Mouse (Mus musculus) lung, postnatal 0 days (tissue): ENCODE data around the gene Arpp21. TPM values are rescaled to one million over a fixed set of nuclear protein-coding genes. Genes with fewer than 3 reads are reported as not detected.

Source experiments
- ATAC-seq: fragments of 200-750 bp; cut with Nextera tagmentation; 2 replicates; pipeline ENCODE4 v1.8.0; 2017; ENCODE audit warnings: moderate library complexity
- DNase-seq: peaks from one replicate; pipeline ENCODE4 v3.0.0-alpha.2; 2016; ENCODE audit warnings: low spot score
- H3K27ac ChIP-seq: fragments of 300-500 bp; sonication (generic); 2 replicates; pipeline ENCODE4 v1.5.1; 2014; ENCODE audit warnings: antibody characterized with exemption, mild to moderate bottlenecking, low read length, mixed read lengths
- H3K27me3 ChIP-seq: fragments of 300-500 bp; sonication (generic); replicated peaks from 2 replicates; pipeline ENCODE4 v1.6.1; 2014; ENCODE audit warnings: low read length, mixed read lengths; ENCODE audit not compliant: insufficient read depth
- H3K36me3 ChIP-seq: fragments of 300-500 bp; sonication (generic); 2 replicates; pipeline ENCODE4 v1.6.1; 2014; ENCODE audit warnings: low read length, mixed read lengths; ENCODE audit not compliant: insufficient read depth
- H3K4me1 ChIP-seq: fragments of 300-500 bp; sonication (generic); 2 replicates; pipeline ENCODE4 v1.6.1; 2014; ENCODE audit warnings: antibody characterized with exemption, low read depth, low read length, mixed read lengths; ENCODE audit not compliant: insufficient read depth
- H3K4me2 ChIP-seq: fragments of 300-500 bp; sonication (generic); replicated peaks from 2 replicates; pipeline ENCODE4 v1.6.1; 2014; ENCODE audit warnings: low read depth, mild to moderate bottlenecking, low read length, moderate library complexity, mixed read lengths
- H3K4me3 ChIP-seq: fragments of 300-500 bp; sonication (generic); 2 replicates; pipeline ENCODE4 v1.5.1; 2014; ENCODE audit warnings: low read depth, low read length
- H3K9ac ChIP-seq: fragments of 300-500 bp; sonication (generic); replicated peaks from 2 replicates; pipeline ENCODE4 v1.6.1; 2014; ENCODE audit warnings: low read depth, mild to moderate bottlenecking
- H3K9me3 ChIP-seq: fragments of 300-500 bp; sonication (generic); 2 replicates; pipeline ENCODE4 v1.6.1; 2016; ENCODE audit warnings: low read length, mixed read lengths
- CTCF ChIP-seq: IDR thresholded peaks from 2 replicates; pipeline ENCODE4 v1.5.1; 2016; ENCODE audit warnings: antibody characterized with exemption, mild to moderate bottlenecking
- EP300 ChIP-seq: IDR thresholded peaks from 2 replicates; pipeline ENCODE4 v1.6.1; 2016; ENCODE audit warnings: antibody characterized with exemption, mild to moderate bottlenecking, control low read depth
- WGBS: fragments of 180-500 bp; shearing (Covaris S2); extraction: QIAGEN DNeasy Blood & Tissue Kit; methylation state at CpG from one replicate; pipeline ENCODE4 v1.1.7; 2014; 5-methylcytosine and 5-hydroxymethylcytosine counted together
- polyA plus RNA-seq: library from polyadenylated mRNA; unstranded; fragments of >200 nt; fragmentation: Nextera tagmentation; extraction: Ambion mirVana; gene quantifications from 2 replicates; pipeline ENCODE4 v1.2.1, GENCODE M21; 2015

Gene Arpp21
- 0.07 TPM in 1 of 2 replicates, not detected in the other for polyA plus RNA-seq

- Histone ChIP-seq H3K9me3 (no peaks in the 10 kb centered on the region), H3K4me2 (peak within 1 kb of the TSS; percentile 46), H3K27me3 (peaks cover 28% of the 10 kb centered on the region), H3K27ac (no peak within 1 kb of the TSS), H3K36me3 (no peaks in the 10 kb centered on the region), H3K4me3 (peak within 1 kb of the TSS; percentile 19), H3K4me1 (no peaks in the 10 kb centered on the region), H3K9ac (no peak within 1 kb of the TSS)
- no peak for ATAC-seq
- no peak for DNase-seq
- 19% methylated on average over 16 of the region's 16 CpGs for WGBS
- TF ChIP-seq EP300 (no peak), CTCF (no peak)
These were observed at the start of gene Arpp21 for GRCm38 (mm10) chr9:112235696-112236397. Gene Arpp21, minus strand, starts transcription at chr9:112235938.

- H3K4me3 ChIP-seq: no peak overlapping the region
- DNase-seq: no peak
- ATAC-seq: no peak
- H3K9ac ChIP-seq: no peak overlapping the region
- H3K36me3 ChIP-seq: no peaks in the 10 kb centered on the region
- no peak overlapping the region for H3K4me2 ChIP-seq
- H3K27ac ChIP-seq: no peak overlapping the region
- TF ChIP-seq CTCF (no peak), EP300 (no peak)
- no peaks in the 10 kb centered on the region for H3K9me3 ChIP-seq
- 81% methylated on average over 8 of the region's 8 CpGs for WGBS
- no peaks in the 10 kb centered on the region for H3K27me3 ChIP-seq
- no peaks in the 10 kb centered on the region for H3K4me1 ChIP-seq
These were observed 36.8 kb upstream of the Arpp21 start for GRCm38 (mm10) chr9:112272426-112272969.

- Histone ChIP-seq H3K4me1 (no peaks in the 10 kb centered on the region), H3K4me2 (no peak overlapping the region), H3K4me3 (no peak overlapping the region), H3K27me3 (no peaks in the 10 kb centered on the region), H3K36me3 (no peaks in the 10 kb centered on the region), H3K9me3 (no peaks in the 10 kb centered on the region), H3K9ac (no peak overlapping the region), H3K27ac (no peak overlapping the region)
- 56% methylated on average over 4 of the region's 4 CpGs for WGBS
- TF ChIP-seq EP300 (no peak), CTCF (no peak)
- ATAC-seq (no peak), DNase-seq (no peak)
These were observed 29.4 kb upstream of the Arpp21 start for GRCm38 (mm10) chr9:112264982-112265641.

GRCm38 (mm10) chr9:112261986-112262901 is 26.5 kb upstream of the Arpp21 start:
- 75% methylated on average over 16 of the region's 16 CpGs for WGBS
- Histone ChIP-seq H3K4me1 (no peaks in the 10 kb centered on the region), H3K4me3 (no peak overlapping the region), H3K4me2 (no peak overlapping the region), H3K9ac (no peak overlapping the region), H3K36me3 (no peaks in the 10 kb centered on the region), H3K9me3 (no peaks in the 10 kb centered on the region), H3K27ac (no peak overlapping the region), H3K27me3 (no peaks in the 10 kb centered on the region)
- DNase-seq (no peak), ATAC-seq (no peak)
- TF ChIP-seq CTCF (no peak), EP300 (no peak)

GRCm38 (mm10) chr9:112261556-112261955 is 25.8 kb upstream of the Arpp21 start:
- ATAC-seq (no peak), DNase-seq (no peak)
- Histone ChIP-seq H3K4me1 (no peaks in the 10 kb centered on the region), H3K36me3 (no peaks in the 10 kb centered on the region), H3K9me3 (no peaks in the 10 kb centered on the region), H3K9ac (no peak overlapping the region), H3K27ac (no peak overlapping the region), H3K4me3 (no peak overlapping the region), H3K4me2 (no peak overlapping the region), H3K27me3 (no peaks in the 10 kb centered on the region)
- 84% methylated on average over 2 of the region's 2 CpGs for WGBS
- no peak for TF ChIP-seq EP300
- TF ChIP-seq CTCF: no peak

GRCm38 (mm10) chr9:112260696-112261095 is 25.0 kb upstream of the Arpp21 start:
- H3K4me1 ChIP-seq: no peaks in the 10 kb centered on the region
- no peaks in the 10 kb centered on the region for H3K27me3 ChIP-seq
- H3K36me3 ChIP-seq: no peaks in the 10 kb centered on the region
- no peak for DNase-seq
- H3K9me3 ChIP-seq: no peaks in the 10 kb centered on the region
- no peak for ATAC-seq
- TF ChIP-seq EP300 (no peak), CTCF (no peak)
- no peak overlapping the region for H3K27ac ChIP-seq
- 52% methylated on average over 2 of the region's 2 CpGs for WGBS
- no peak overlapping the region for H3K4me2 ChIP-seq
- no peak overlapping the region for H3K9ac ChIP-seq
- no peak overlapping the region for H3K4me3 ChIP-seq
